Mouse (Mus musculus): ENCODE results near the gene Ntrk1. TPM values are rescaled to one million over a fixed set of nuclear protein-coding genes. Genes with fewer than 3 reads are reported as not detected.

The Ntrk1 gene
- polyA plus RNA-seq, 1 experiment from 2014 or later, result 0.18 TPM

DNA sequence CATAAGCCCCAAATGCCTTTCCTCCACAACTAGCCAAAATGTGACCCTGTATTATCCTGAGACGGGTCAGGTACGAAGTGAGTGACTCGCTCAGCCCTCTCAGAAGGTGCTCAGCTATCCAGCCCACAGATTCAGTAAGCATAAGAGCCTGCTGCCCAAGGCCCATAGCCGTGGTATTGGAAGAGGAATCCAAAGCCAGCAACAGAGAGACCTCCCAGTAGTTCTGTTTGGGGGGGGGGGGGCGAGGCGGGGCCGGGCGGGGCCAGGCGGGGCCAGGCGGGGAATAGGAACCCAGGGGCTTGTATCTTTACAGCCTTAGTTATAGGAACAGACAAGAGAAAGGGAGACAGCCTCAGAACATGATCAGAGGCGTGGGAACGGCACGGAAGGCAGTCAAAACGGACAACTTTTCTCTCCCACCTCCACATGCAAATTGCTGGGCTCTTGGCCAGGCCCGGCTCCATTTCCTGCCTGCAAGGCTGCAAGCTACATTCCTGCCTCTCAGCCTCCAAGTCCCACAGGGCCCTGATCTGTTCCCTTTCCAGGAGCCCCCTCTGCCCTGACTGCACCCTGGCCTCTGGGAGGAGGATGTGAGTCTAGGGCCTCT lies 31.2 kb downstream of the Ntrk1 start:
- Histone ChIP-seq H3K36me3 (ENCODE audit: control insufficient read depth, insufficient read depth) (no peaks in the 10 kb centered on the region), H3K27me3 (replicated peaks; ENCODE audit: control insufficient read depth, insufficient read depth, low read length) (no peaks in the 10 kb centered on the region), H3K4me3 (ENCODE audit: low read depth, low read length) (0 out of 2 replicates have a peak overlapping the region, but pooled peaks have one; percentile 7), H3K4me2 (replicated peaks; ENCODE audit: low read depth) (peak overlapping the region; percentile 50), H3K4me1 (replicated peaks; ENCODE audit: control insufficient read depth, insufficient read depth, low read length) (0 out of 2 replicates have a peak, but pooled peaks cover 3% of the 10 kb centered on the region), H3K9ac (ENCODE audit: low read depth, low read length) (no peak overlapping the region), H3K27ac (ENCODE audit: low read depth, low read length) (peak overlapping the region; percentile 79), H3K9me3 (ENCODE audit: control insufficient read depth) (no peaks in the 10 kb centered on the region)
- peak; percentile 14; the same call in 1 of the 2 replicates for TF ChIP-seq CTCF (IDR thresholded peaks at IDR 0.05; ENCODE audit: low read depth)
- 13% methylated on average over 15 of the region's 15 CpGs for WGBS
- 0 out of 2 replicates have a peak, but pooled peaks have one; percentile 17 for ATAC-seq

DNA sequence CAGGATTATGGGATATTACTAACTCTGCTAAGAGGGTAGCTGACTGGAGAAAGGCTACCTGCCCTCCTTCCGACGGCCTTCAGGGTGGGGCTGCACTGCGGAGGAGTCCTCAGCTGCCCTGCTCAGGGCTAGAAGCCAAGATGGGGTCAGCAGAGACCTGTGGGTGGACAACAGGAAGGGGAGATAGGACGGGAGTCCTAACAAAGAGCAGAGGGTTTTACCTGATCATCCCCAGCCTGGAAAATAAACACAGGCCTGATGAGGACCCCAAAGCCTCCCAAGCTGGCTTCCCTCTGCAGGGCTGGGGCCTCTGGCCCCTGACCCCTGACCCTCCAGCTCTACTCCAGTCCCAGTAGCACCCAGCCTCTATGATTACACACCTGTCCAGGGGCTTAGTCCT lies 31.8 kb downstream of the Ntrk1 start:
- H3K9me3 ChIP-seq (ENCODE audit: control insufficient read depth), result no peaks in the 10 kb centered on the region
- no peaks in the 10 kb centered on the region for H3K36me3 ChIP-seq (ENCODE audit: control insufficient read depth, insufficient read depth)
- peak overlapping the region; percentile 50 for H3K4me2 ChIP-seq (replicated peaks; ENCODE audit: low read depth)
- H3K27me3 ChIP-seq (replicated peaks; ENCODE audit: control insufficient read depth, insufficient read depth, low read length), result no peaks in the 10 kb centered on the region
- ATAC-seq, result no peak
- H3K4me3 ChIP-seq (ENCODE audit: low read depth, low read length), result no peak overlapping the region
- H3K27ac ChIP-seq (ENCODE audit: low read depth, low read length), result 0 out of 2 replicates have a peak overlapping the region, but pooled peaks have one; percentile 79
- WGBS, result 56% methylated on average over 4 of the region's 4 CpGs
- 0 out of 2 replicates have a peak, but pooled peaks cover 3% of the 10 kb centered on the region for H3K4me1 ChIP-seq (replicated peaks; ENCODE audit: control insufficient read depth, insufficient read depth, low read length)
- H3K9ac ChIP-seq (ENCODE audit: low read depth, low read length), result no peak overlapping the region
- no peak for TF ChIP-seq CTCF (IDR thresholded peaks at IDR 0.05; ENCODE audit: low read depth)

DNA sequence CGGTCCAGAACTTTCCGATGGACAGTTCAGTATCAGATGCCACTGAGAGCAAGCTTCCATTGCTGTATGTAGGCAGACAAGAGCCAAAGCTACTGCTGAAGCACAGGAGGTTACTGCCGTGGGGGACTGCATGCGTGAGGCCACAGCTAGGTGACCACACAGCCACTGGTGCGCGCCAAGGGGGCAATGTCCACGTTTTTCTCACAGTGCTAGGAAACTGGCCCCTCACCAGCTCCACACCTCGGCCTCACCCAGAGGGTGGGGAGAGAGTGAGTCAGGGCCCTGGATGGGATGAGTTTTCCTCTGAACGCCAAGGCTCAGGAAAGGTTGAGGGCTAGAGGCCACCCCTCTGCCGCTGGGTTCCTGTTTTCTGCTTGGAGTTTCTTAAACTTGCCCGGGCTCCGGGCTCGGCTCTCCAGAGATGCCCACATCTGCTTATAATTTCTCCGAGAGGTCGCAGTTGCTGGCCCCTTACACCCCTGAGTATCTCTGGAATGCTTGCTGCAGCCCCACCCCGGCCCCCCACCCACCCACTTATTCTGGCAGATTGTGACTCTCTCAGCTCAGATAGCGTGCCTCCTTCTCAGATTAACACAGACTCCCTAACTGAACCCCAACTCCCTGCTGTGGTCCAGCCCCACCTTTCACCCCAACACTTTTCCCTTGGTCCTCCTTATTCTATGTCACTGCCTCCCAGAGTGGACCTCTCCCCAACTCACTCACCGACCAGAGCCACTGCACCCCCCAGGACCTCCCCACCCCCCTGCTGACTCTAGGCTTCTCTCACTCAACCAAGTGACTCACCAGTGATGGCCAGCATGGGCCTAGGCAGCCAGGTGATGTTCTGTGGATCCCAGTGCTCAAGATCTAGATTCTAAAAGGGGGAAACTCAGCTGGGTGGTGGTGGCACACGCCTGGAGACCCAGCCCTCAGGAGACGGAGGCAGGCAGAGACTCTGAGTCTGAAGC lies 33.3 kb downstream of the Ntrk1 start:
- H3K9me3 ChIP-seq (ENCODE audit: control insufficient read depth), result no peaks in the 10 kb centered on the region
- TF ChIP-seq CTCF (IDR thresholded peaks at IDR 0.05; ENCODE audit: low read depth), result no peak
- no peak overlapping the region for H3K4me3 ChIP-seq (ENCODE audit: low read depth, low read length)
- H3K4me2 ChIP-seq (replicated peaks; ENCODE audit: low read depth), result peak overlapping the region; percentile 37
- ATAC-seq, result peak; percentile 59; the same call in 1 of the 2 replicates
- H3K36me3 ChIP-seq (ENCODE audit: control insufficient read depth, insufficient read depth), result no peaks in the 10 kb centered on the region
- no peak overlapping the region for H3K9ac ChIP-seq (ENCODE audit: low read depth, low read length)
- H3K4me1 ChIP-seq (replicated peaks; ENCODE audit: control insufficient read depth, insufficient read depth, low read length), result 0 out of 2 replicates have a peak, but pooled peaks cover 3% of the 10 kb centered on the region
- H3K27ac ChIP-seq (ENCODE audit: low read depth, low read length), result no peak overlapping the region
- H3K27me3 ChIP-seq (replicated peaks; ENCODE audit: control insufficient read depth, insufficient read depth, low read length), result no peaks in the 10 kb centered on the region
- 47% methylated on average over 20 of the region's 20 CpGs for WGBS

DNA sequence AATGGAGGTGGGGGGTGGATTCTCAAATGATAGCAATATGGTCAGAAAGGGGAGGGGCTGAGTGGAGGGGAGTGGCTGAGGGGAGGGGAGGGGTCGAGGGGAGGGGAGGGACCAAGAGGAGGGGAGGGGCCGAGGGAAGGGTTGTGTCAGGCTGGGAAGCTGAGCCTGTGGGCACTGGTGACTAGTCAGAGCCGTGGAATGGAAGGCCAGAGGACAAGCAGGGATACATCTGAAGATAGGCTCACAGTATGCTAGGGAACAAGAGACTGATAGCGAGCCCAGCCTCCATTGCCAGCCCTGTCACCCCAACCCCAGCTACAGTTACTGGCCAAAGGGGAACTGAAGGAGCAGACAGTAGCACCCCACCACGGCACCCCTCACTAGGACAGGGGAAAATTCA lies 36.3 kb downstream of the Ntrk1 start:
- no peaks in the 10 kb centered on the region for H3K9me3 ChIP-seq (ENCODE audit: control insufficient read depth)
- H3K36me3 ChIP-seq (ENCODE audit: control insufficient read depth, insufficient read depth), result peaks cover 14% of the 10 kb centered on the region; the same call in 1 of the 2 replicates
- no peak overlapping the region for H3K4me2 ChIP-seq (replicated peaks; ENCODE audit: low read depth)
- ATAC-seq, result no peak
- H3K4me3 ChIP-seq (ENCODE audit: low read depth, low read length), result no peak overlapping the region
- H3K9ac ChIP-seq (ENCODE audit: low read depth, low read length), result no peak overlapping the region
- H3K27me3 ChIP-seq (replicated peaks; ENCODE audit: control insufficient read depth, insufficient read depth, low read length), result no peaks in the 10 kb centered on the region
- no peak for TF ChIP-seq CTCF (IDR thresholded peaks at IDR 0.05; ENCODE audit: low read depth)
- whole genome bisulfite sequencing, result 53% methylated on average over 4 of the region's 5 CpGs
- H3K4me1 ChIP-seq (replicated peaks; ENCODE audit: control insufficient read depth, insufficient read depth, low read length), result no peaks in the 10 kb centered on the region
- H3K27ac ChIP-seq (ENCODE audit: low read depth, low read length), result no peak overlapping the region

DNA sequence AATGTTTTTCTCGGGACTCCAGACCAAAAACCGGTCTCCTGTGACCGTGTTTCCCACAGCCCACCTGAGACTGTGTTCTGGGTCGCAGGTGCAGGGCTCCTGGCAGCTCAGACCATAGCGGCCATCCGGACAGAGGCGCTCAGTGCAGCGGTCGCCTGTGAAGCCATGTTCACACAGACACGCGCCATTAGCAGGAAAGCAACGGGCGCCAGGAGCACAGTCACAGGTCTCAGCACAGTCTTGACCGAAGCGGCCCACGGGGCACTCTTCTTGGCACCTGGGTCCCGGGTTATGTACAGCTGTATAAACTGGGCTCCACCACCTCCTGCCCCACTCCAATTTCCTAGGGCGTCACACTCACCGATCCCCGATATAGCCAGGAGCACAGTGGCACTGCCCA lies 38.5 kb downstream of the Ntrk1 start:
- no peak for TF ChIP-seq CTCF (IDR thresholded peaks at IDR 0.05; ENCODE audit: low read depth)
- Histone ChIP-seq H3K9me3 (ENCODE audit: control insufficient read depth) (no peaks in the 10 kb centered on the region), H3K4me3 (ENCODE audit: low read depth, low read length) (no peak overlapping the region), H3K27me3 (replicated peaks; ENCODE audit: control insufficient read depth, insufficient read depth, low read length) (no peaks in the 10 kb centered on the region), H3K27ac (ENCODE audit: low read depth, low read length) (no peak overlapping the region), H3K4me2 (replicated peaks; ENCODE audit: low read depth) (no peak overlapping the region), H3K36me3 (ENCODE audit: control insufficient read depth, insufficient read depth) (peaks cover 28% of the 10 kb centered on the region; the same call in 1 of the 2 replicates), H3K4me1 (replicated peaks; ENCODE audit: control insufficient read depth, insufficient read depth, low read length) (no peaks in the 10 kb centered on the region), H3K9ac (ENCODE audit: low read depth, low read length) (no peak overlapping the region)
- no peak for ATAC-seq
- WGBS, result 66% methylated on average over 20 of the region's 20 CpGs

DNA sequence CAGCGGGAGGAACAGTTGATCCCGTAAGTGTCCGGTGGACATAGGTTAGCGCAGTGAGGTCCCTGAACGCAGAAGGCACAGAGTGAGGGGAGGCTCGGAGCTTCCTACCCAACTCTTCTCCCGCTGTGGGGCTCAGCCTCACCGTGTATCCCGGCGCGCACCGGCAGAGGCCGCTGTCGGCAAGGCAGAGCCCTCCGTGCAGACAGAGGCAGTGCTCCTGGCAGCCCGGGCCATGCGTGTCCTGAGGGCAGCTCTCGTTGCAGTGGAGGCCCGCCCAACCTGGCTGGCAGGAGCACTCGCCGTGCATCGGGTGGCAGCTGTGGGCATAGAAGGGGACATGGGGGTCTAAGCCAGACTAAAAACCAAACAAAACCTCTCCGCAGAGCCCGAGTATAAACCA lies 39.0 kb downstream of the Ntrk1 start:
- Histone ChIP-seq H3K4me2 (replicated peaks; ENCODE audit: low read depth) (peak overlapping the region; percentile 48), H3K4me1 (replicated peaks; ENCODE audit: control insufficient read depth, insufficient read depth, low read length) (no peaks in the 10 kb centered on the region), H3K9me3 (ENCODE audit: control insufficient read depth) (no peaks in the 10 kb centered on the region), H3K9ac (ENCODE audit: low read depth, low read length) (no peak overlapping the region), H3K36me3 (ENCODE audit: control insufficient read depth, insufficient read depth) (peaks cover 30% of the 10 kb centered on the region; the same call in 1 of the 2 replicates), H3K4me3 (ENCODE audit: low read depth, low read length) (no peak overlapping the region), H3K27ac (ENCODE audit: low read depth, low read length) (no peak overlapping the region), H3K27me3 (replicated peaks; ENCODE audit: control insufficient read depth, insufficient read depth, low read length) (no peaks in the 10 kb centered on the region)
- peak; percentile 75 for ATAC-seq
- TF ChIP-seq CTCF (IDR thresholded peaks at IDR 0.05; ENCODE audit: low read depth), result peak; percentile 99
- WGBS, result 5% methylated on average over 24 of the region's 24 CpGs
